Mouse (Mus musculus) spleen, adult 2 months (tissue): ENCODE measurements at regions not wholly inside any gene's neighbourhood (a gene's known extent, or its start where the extent isn't known, plus 50 kb on each side); places are given as distances from the start of the nearest gene placed in this dataset.

Experiments used
- CTCF ChIP-seq: fragments of 200-500 bp; IDR thresholded peaks from 2 replicates; pipeline ENCODE4 v1.5.1; 2011; ENCODE audit warnings: mild to moderate bottlenecking, inconsistent platforms; ENCODE audit not compliant: insufficient read depth, insufficient read length, insufficient replicate concordance; ENCODE audit errors: extremely low read depth
- POLR2A ChIP-seq: fragments of 200-500 bp; IDR thresholded peaks from 2 replicates; pipeline ENCODE4 v1.6.1; 2011; ENCODE audit warnings: low read depth, low read length, inconsistent platforms

GRCm38 (mm10) chr15:51484207-51484606 is 2400.5 kb upstream of the Gm7489 start:
- TF ChIP-seq CTCF (no peak), POLR2A (no peak)
